Mouse (Mus musculus): ENCODE data around the gene Vmn2r19. TPM values are rescaled to one million over a fixed set of nuclear protein-coding genes. Genes with fewer than 3 reads are reported as not detected.
"Not testable (repeated sequence)": the region's sequence is repeated elsewhere in the genome, so short reads cannot be mapped to it uniquely, and the experiment has no call there.

Vmn2r19 gene
- polyA plus RNA-seq, 1 experiment from 2014 or later, result not detected

DNA sequence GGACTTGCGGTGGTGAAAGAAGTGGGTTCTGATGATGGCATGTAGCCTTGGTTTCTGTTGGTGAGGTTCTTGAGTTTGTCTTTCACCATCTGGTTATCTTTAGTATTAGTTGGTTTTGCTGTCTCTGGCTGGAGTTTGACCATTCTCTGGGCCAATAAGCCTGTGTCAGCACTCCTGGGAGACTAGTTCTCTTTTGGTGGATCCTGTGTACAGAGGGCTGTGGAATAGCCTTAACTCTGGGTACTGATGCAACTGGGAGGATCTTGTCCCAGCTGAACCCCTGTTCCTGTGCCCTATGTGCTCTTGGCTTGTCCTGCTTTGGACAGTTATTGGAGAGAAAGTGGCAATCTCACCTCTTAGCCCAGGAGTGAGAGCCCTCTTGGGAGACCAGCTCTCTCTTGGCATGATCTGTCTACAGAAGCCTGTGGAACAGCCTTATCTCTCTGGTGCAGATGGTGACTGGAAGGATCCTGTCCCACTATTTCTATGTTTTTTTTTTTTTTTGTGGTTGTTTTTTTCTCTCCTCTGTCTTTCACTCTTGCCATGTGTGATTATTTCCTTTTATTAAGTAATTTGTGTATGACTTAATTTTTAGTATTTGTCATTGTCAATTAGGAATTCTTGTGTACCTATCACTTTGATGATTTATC, 15.3 kb upstream of the Vmn2r19 start:
- ATAC-seq, result no peak
- H3K9me3 ChIP-seq (ENCODE audit: control insufficient read depth), result no peaks in the 10 kb centered on the region
- WGBS, result 98% methylated on average over 1 of the region's 1 CpGs

DNA sequence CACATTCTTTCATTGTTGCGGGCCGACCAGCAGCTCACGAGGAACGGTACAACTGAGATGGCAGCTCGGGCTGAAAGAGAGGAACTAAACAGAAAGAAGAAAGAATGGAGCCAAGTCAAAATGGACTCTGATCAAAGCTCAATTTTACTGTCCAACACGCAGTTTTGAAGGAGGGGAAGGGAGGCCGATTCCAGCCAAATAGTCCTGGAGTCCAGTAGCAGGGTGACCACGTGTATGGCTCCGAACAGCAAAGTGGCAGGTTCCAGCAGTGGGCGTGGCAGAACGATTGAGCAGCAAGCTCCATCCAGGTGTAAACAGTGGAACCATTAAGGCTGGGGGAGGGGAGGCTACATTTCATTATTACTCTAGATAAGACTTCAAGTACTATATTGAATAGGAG, 14.6 kb upstream of the Vmn2r19 start:
- not testable (repeated sequence) for H3K4me2 ChIP-seq (replicated peaks; ENCODE audit: low read depth); H3K36me3 ChIP-seq (ENCODE audit: control insufficient read depth, insufficient read depth); H3K27ac ChIP-seq (ENCODE audit: low read depth, low read length); H3K27me3 ChIP-seq (replicated peaks; ENCODE audit: control insufficient read depth, insufficient read depth, low read length); H3K4me1 ChIP-seq (replicated peaks; ENCODE audit: control insufficient read depth, insufficient read depth, low read length); ATAC-seq; H3K9ac ChIP-seq (ENCODE audit: low read depth, low read length); H3K4me3 ChIP-seq (ENCODE audit: low read depth, low read length); H3K9me3 ChIP-seq (ENCODE audit: control insufficient read depth)
- WGBS, result 82% methylated on average over 11 of the region's 11 CpGs

More for the DNA sequence above, 15.3 kb upstream of the Vmn2r19 start:
- H3K9ac ChIP-seq (ENCODE audit: low read depth, low read length), result no peak overlapping the region
- TF ChIP-seq CTCF (IDR thresholded peaks at IDR 0.05; ENCODE audit: low read depth), result no peak
- no peaks in the 10 kb centered on the region for H3K27me3 ChIP-seq (replicated peaks; ENCODE audit: control insufficient read depth, insufficient read depth, low read length)
- H3K36me3 ChIP-seq (ENCODE audit: control insufficient read depth, insufficient read depth), result no peaks in the 10 kb centered on the region
- H3K4me3 ChIP-seq (ENCODE audit: low read depth, low read length), result no peak overlapping the region
- H3K4me1 ChIP-seq (replicated peaks; ENCODE audit: control insufficient read depth, insufficient read depth, low read length), result no peaks in the 10 kb centered on the region
- H3K4me2 ChIP-seq (replicated peaks; ENCODE audit: low read depth), result no peak overlapping the region
- no peak overlapping the region for H3K27ac ChIP-seq (ENCODE audit: low read depth, low read length)

DNA sequence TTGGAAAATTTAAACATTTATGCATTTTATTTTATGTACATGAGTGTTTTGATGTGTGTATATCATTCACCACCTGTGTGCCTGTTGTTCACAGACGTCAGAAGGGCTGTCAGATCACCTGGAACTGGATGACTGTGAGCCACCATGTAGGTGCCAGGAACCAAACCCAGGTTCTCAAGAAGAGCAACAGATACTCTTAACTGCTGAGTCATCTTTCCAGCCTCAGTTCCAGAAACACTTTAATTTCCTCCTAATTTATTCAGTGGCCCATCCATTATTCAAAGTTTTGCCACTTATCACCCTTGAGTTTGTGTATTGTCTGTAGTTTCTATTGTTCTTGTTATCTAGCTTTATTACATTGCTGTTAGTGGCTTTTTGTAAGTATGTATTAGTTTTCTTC, 11.4 kb upstream of the Vmn2r19 start:
- H3K9ac ChIP-seq (ENCODE audit: low read depth, low read length), result no peak overlapping the region
- no peaks in the 10 kb centered on the region for H3K36me3 ChIP-seq (ENCODE audit: control insufficient read depth, insufficient read depth)
- no peaks in the 10 kb centered on the region for H3K27me3 ChIP-seq (replicated peaks; ENCODE audit: control insufficient read depth, insufficient read depth, low read length)
- 52% methylated on average over 1 of the region's 1 CpGs for WGBS
- H3K4me3 ChIP-seq (ENCODE audit: low read depth, low read length), result no peak overlapping the region
- no peak overlapping the region for H3K4me2 ChIP-seq (replicated peaks; ENCODE audit: low read depth)
- no peak for ATAC-seq
- no peaks in the 10 kb centered on the region for H3K4me1 ChIP-seq (replicated peaks; ENCODE audit: control insufficient read depth, insufficient read depth, low read length)
- no peaks in the 10 kb centered on the region for H3K9me3 ChIP-seq (ENCODE audit: control insufficient read depth)
- H3K27ac ChIP-seq (ENCODE audit: low read depth, low read length), result no peak overlapping the region
- TF ChIP-seq CTCF (IDR thresholded peaks at IDR 0.05; ENCODE audit: low read depth), result no peak

DNA sequence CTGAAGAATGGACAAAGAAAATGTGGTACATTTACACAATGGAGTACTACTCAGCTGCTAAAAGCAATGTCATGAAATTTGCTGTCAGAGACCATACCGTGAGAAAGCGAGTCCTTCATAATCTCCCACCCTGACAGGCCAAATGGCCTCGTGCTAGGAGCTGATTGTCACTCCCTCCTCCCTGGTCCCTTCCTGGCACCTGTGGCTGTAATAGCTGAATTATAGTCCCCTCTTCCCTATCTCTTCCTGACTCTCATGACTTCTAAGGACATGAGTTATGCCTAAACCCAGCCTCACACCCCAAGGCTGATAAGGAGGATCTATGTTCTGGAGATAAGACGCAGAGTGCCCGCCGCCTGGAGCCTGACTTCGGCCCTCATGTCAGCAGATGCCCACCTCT, 1.8 kb upstream of the Vmn2r19 start:
- H3K27ac ChIP-seq (ENCODE audit: low read depth, low read length); H3K9ac ChIP-seq (ENCODE audit: low read depth, low read length); H3K9me3 ChIP-seq (ENCODE audit: control insufficient read depth); H3K4me3 ChIP-seq (ENCODE audit: low read depth, low read length); ATAC-seq; H3K27me3 ChIP-seq (replicated peaks; ENCODE audit: control insufficient read depth, insufficient read depth, low read length); H3K36me3 ChIP-seq (ENCODE audit: control insufficient read depth, insufficient read depth); H3K4me1 ChIP-seq (replicated peaks; ENCODE audit: control insufficient read depth, insufficient read depth, low read length); H3K4me2 ChIP-seq (replicated peaks; ENCODE audit: low read depth): not testable (repeated sequence)
- WGBS, result 79% methylated on average over 7 of the region's 7 CpGs

DNA sequence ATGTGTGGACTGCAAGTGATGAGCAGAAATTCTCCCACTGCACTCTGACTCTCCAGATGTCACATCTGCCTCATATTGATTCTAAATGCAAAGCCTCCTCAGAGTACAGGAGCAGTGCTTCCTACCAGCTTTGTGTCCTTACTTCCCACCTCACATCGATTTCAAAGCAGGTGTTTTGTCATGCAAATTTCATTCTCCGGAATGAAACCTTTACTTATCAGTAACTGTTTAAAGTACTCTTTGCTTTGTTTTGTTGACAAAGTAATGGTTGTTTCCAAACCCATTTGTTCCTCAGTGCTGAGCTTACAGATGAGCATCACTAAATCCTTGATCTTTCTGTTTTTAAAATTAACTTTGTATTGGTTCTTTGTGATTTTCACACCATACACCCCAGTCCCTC, 24.4 kb downstream of the Vmn2r19 start:
- no peak overlapping the region for H3K4me2 ChIP-seq (replicated peaks; ENCODE audit: low read depth)
- H3K9me3 ChIP-seq (ENCODE audit: control insufficient read depth), result no peaks in the 10 kb centered on the region
- no peaks in the 10 kb centered on the region for H3K4me1 ChIP-seq (replicated peaks; ENCODE audit: control insufficient read depth, insufficient read depth, low read length)

DNA sequence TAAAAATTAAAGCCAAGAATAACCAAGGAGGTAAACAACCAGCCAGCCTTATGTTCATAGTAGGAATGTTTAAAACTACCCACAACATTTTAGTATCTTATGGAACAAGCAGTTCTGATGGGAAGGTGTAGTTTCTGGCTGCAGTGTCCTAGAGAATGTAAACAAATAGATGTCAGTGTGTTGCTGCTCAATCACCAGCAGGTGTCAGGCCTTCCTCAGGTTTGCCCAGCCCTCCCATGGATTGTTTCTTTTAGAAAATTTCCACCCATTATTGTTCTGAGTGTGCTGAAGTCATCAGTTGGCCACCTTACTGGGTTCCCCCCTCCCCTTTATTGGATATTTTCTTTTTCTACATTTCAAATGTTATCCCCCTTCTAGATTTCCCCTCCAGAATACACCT, 32.0 kb downstream of the Vmn2r19 start:
- Histone ChIP-seq H3K27me3 (replicated peaks; ENCODE audit: control insufficient read depth, insufficient read depth, low read length) (no peaks in the 10 kb centered on the region), H3K9me3 (ENCODE audit: control insufficient read depth) (no peaks in the 10 kb centered on the region), H3K27ac (ENCODE audit: low read depth, low read length) (no peak overlapping the region), H3K36me3 (ENCODE audit: control insufficient read depth, insufficient read depth) (no peaks in the 10 kb centered on the region), H3K9ac (ENCODE audit: low read depth, low read length) (no peak overlapping the region), H3K4me1 (replicated peaks; ENCODE audit: control insufficient read depth, insufficient read depth, low read length) (no peaks in the 10 kb centered on the region), H3K4me2 (replicated peaks; ENCODE audit: low read depth) (no peak overlapping the region), H3K4me3 (ENCODE audit: low read depth, low read length) (no peak overlapping the region)
- no peak for ATAC-seq
- no peak for TF ChIP-seq CTCF (IDR thresholded peaks at IDR 0.05; ENCODE audit: low read depth)

More for the DNA sequence above, 24.4 kb downstream of the Vmn2r19 start:
- ATAC-seq, result no peak
- no peak for TF ChIP-seq CTCF (IDR thresholded peaks at IDR 0.05; ENCODE audit: low read depth)
- no peak overlapping the region for H3K4me3 ChIP-seq (ENCODE audit: low read depth, low read length)
- H3K36me3 ChIP-seq (ENCODE audit: control insufficient read depth, insufficient read depth), result no peaks in the 10 kb centered on the region
- H3K27ac ChIP-seq (ENCODE audit: low read depth, low read length), result no peak overlapping the region
- no peak overlapping the region for H3K9ac ChIP-seq (ENCODE audit: low read depth, low read length)
- WGBS, result 32% methylated on average over 2 of the region's 2 CpGs
- no peaks in the 10 kb centered on the region for H3K27me3 ChIP-seq (replicated peaks; ENCODE audit: control insufficient read depth, insufficient read depth, low read length)

DNA sequence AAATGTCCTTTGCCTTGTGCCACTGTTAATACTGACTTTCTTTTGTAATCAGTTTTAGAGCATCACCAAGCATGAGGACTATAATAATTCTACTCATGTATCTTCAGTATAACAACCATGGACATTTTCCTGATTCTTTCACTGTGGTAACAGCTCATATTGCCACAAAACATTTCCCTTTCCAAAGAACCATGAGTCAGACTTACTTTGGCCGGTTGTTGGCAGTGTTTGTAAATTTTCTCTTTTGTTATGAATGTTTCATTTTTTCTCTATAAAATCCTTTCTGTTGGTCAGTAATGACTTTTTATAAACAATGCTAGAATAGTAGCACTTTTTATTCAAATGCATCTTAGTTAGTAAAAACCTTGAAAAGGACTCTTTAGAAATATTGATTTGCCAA, 38.0 kb downstream of the Vmn2r19 start:
- Histone ChIP-seq H3K4me2 (replicated peaks; ENCODE audit: low read depth) (no peak overlapping the region), H3K27ac (ENCODE audit: low read depth, low read length) (no peak overlapping the region), H3K9ac (ENCODE audit: low read depth, low read length) (no peak overlapping the region), H3K36me3 (ENCODE audit: control insufficient read depth, insufficient read depth) (no peaks in the 10 kb centered on the region), H3K9me3 (ENCODE audit: control insufficient read depth) (no peaks in the 10 kb centered on the region), H3K4me3 (ENCODE audit: low read depth, low read length) (no peak overlapping the region), H3K4me1 (replicated peaks; ENCODE audit: control insufficient read depth, insufficient read depth, low read length) (no peaks in the 10 kb centered on the region), H3K27me3 (replicated peaks; ENCODE audit: control insufficient read depth, insufficient read depth, low read length) (no peaks in the 10 kb centered on the region)
- no peak for ATAC-seq
- TF ChIP-seq CTCF (IDR thresholded peaks at IDR 0.05; ENCODE audit: low read depth), result no peak
- WGBS, result 78% methylated on average over 1 of the region's 1 CpGs

Other genes with a start within 250 kb of the Vmn2r19 start
- 5.1 and 5.4 TPM in 2 replicates for gene Clec4a2, start 201.9 kb upstream of the Vmn2r19 start, polyA plus RNA-seq (2015; fragmentation: Nextera tagmentation; extraction: Ambion mirVana)
- not detected in 2 replicates for gene Clec4b2, start 135.4 kb upstream of the Vmn2r19 start, polyA plus RNA-seq (2015; fragmentation: Nextera tagmentation; extraction: Ambion mirVana)
- 4.7 and 6.4 TPM in 2 replicates for gene Clec4n, start 78.5 kb upstream of the Vmn2r19 start, polyA plus RNA-seq (2015; fragmentation: Nextera tagmentation; extraction: Ambion mirVana)
- gene Clec4d, start 46.2 kb upstream of the Vmn2r19 start, polyA plus RNA-seq (2015; fragmentation: Nextera tagmentation; extraction: Ambion mirVana), result 0.14 and 0.31 TPM in 2 replicates
- not detected in 2 replicates for gene Clec4e, start 18.5 kb upstream of the Vmn2r19 start, polyA plus RNA-seq (2015; fragmentation: Nextera tagmentation; extraction: Ambion mirVana)
- gene Vmn2r20, start 109.8 kb downstream of the Vmn2r19 start, polyA plus RNA-seq (2015; fragmentation: Nextera tagmentation; extraction: Ambion mirVana), result not detected in 2 replicates
- gene Vmn2r21, start 225.1 kb downstream of the Vmn2r19 start, polyA plus RNA-seq (2015; fragmentation: Nextera tagmentation; extraction: Ambion mirVana), result not detected in 2 replicates